Mouse (Mus musculus): ENCODE data around the gene Ptch1. TPM values are rescaled to one million over a fixed set of nuclear protein-coding genes. Genes with fewer than 3 reads are reported as not detected.

The Ptch1 gene
- polyA plus RNA-seq, 1 experiment from 2014 or later = 28.5 TPM

GRCm38 (mm10) chr13:63516535-63516934 is 56.9 kb downstream of the Ptch1 start:
- ATAC-seq (ENCODE audit: insufficient read depth, low FRiP score) = no peak
- Histone ChIP-seq H3K27ac (ENCODE audit: low read length) (peak overlapping the region; percentile 31), H3K4me1 (ENCODE audit: control insufficient read depth, insufficient read depth, low read length) (peaks cover 19% of the 10 kb centered on the region), H3K9ac (ENCODE audit: low read length) (no peak overlapping the region), H3K27me3 (ENCODE audit: control insufficient read depth, insufficient read depth, low read length) (no peaks in the 10 kb centered on the region), H3K4me3 (replicated peaks; ENCODE audit: low read length) (no peak overlapping the region), H3K36me3 (ENCODE audit: control insufficient read depth, insufficient read depth, low read length) (peaks cover 42% of the 10 kb centered on the region), H3K4me2 (ENCODE audit: low read depth, low read length) (no peak overlapping the region), H3K9me3 (replicated peaks; ENCODE audit: control insufficient read depth, low read length) (no peaks in the 10 kb centered on the region)
- 59% methylated on average over 2 of the region's 2 CpGs for WGBS

- Histone ChIP-seq H3K9ac (ENCODE audit: low read length) (peak overlapping the region; percentile 37; the same call in 1 of the 2 replicates), H3K4me2 (ENCODE audit: low read depth, low read length) (no peak overlapping the region), H3K9me3 (replicated peaks; ENCODE audit: control insufficient read depth, low read length) (no peaks in the 10 kb centered on the region), H3K27ac (ENCODE audit: low read length) (peak overlapping the region; percentile 86), H3K4me1 (ENCODE audit: control insufficient read depth, insufficient read depth, low read length) (peaks cover 19% of the 10 kb centered on the region), H3K4me3 (replicated peaks; ENCODE audit: low read length) (no peak overlapping the region), H3K36me3 (ENCODE audit: control insufficient read depth, insufficient read depth, low read length) (peaks cover 45% of the 10 kb centered on the region), H3K27me3 (ENCODE audit: control insufficient read depth, insufficient read depth, low read length) (no peaks in the 10 kb centered on the region)
- ATAC-seq (ENCODE audit: insufficient read depth, low FRiP score) = peak; percentile 79
- 49% methylated on average over 5 of the region's 5 CpGs for WGBS
Observed at GRCm38 (mm10) chr13:63515542-63515941, 57.9 kb downstream of the Ptch1 start.

- Histone ChIP-seq H3K36me3 (ENCODE audit: control insufficient read depth, insufficient read depth, low read length) (peaks cover 45% of the 10 kb centered on the region), H3K4me2 (ENCODE audit: low read depth, low read length) (no peak overlapping the region), H3K9ac (ENCODE audit: low read length) (no peak overlapping the region), H3K27me3 (ENCODE audit: control insufficient read depth, insufficient read depth, low read length) (no peaks in the 10 kb centered on the region), H3K4me3 (replicated peaks; ENCODE audit: low read length) (no peak overlapping the region), H3K9me3 (replicated peaks; ENCODE audit: control insufficient read depth, low read length) (no peaks in the 10 kb centered on the region), H3K27ac (ENCODE audit: low read length) (peak overlapping the region; percentile 86), H3K4me1 (ENCODE audit: control insufficient read depth, insufficient read depth, low read length) (peaks cover 19% of the 10 kb centered on the region)
- WGBS = 48% methylated on average over 8 of the region's 8 CpGs
- peak; percentile 57 for ATAC-seq (ENCODE audit: insufficient read depth, low FRiP score)
Observed at GRCm38 (mm10) chr13:63514931-63515360, 58.5 kb downstream of the Ptch1 start.

GRCm38 (mm10) chr13:63513374-63514098 is 59.9 kb downstream of the Ptch1 start:
- H3K27me3 ChIP-seq (ENCODE audit: control insufficient read depth, insufficient read depth, low read length) = no peaks in the 10 kb centered on the region
- 71% methylated on average over 26 of the region's 26 CpGs for WGBS
- H3K4me1 ChIP-seq (ENCODE audit: control insufficient read depth, insufficient read depth, low read length) = peaks cover 19% of the 10 kb centered on the region
- no peaks in the 10 kb centered on the region for H3K9me3 ChIP-seq (replicated peaks; ENCODE audit: control insufficient read depth, low read length)
- no peak overlapping the region for H3K4me3 ChIP-seq (replicated peaks; ENCODE audit: low read length)
- peak overlapping the region; percentile 86; the same call in 1 of the 2 replicates for H3K27ac ChIP-seq (ENCODE audit: low read length)
- no peak for ATAC-seq (ENCODE audit: insufficient read depth, low FRiP score)
- H3K9ac ChIP-seq (ENCODE audit: low read length) = no peak overlapping the region
- H3K36me3 ChIP-seq (ENCODE audit: control insufficient read depth, insufficient read depth, low read length) = peaks cover 41% of the 10 kb centered on the region
- H3K4me2 ChIP-seq (ENCODE audit: low read depth, low read length) = no peak overlapping the region

- Histone ChIP-seq H3K36me3 (ENCODE audit: control insufficient read depth, insufficient read depth, low read length) (peaks cover 44% of the 10 kb centered on the region), H3K4me3 (replicated peaks; ENCODE audit: low read length) (no peak overlapping the region), H3K9ac (ENCODE audit: low read length) (no peak overlapping the region), H3K27ac (ENCODE audit: low read length) (peak overlapping the region; percentile 47; the same call in 1 of the 2 replicates), H3K4me2 (ENCODE audit: low read depth, low read length) (no peak overlapping the region), H3K27me3 (ENCODE audit: control insufficient read depth, insufficient read depth, low read length) (no peaks in the 10 kb centered on the region), H3K4me1 (ENCODE audit: control insufficient read depth, insufficient read depth, low read length) (peaks cover 19% of the 10 kb centered on the region), H3K9me3 (replicated peaks; ENCODE audit: control insufficient read depth, low read length) (no peaks in the 10 kb centered on the region)
- 47% methylated on average over 6 of the region's 6 CpGs for WGBS
- ATAC-seq (ENCODE audit: insufficient read depth, low FRiP score) = no peak
Observed at GRCm38 (mm10) chr13:63512411-63512810, 61.0 kb downstream of the Ptch1 start.

GRCm38 (mm10) chr13:63507821-63508220 is 65.6 kb downstream of the Ptch1 start:
- H3K4me2 ChIP-seq (ENCODE audit: low read depth, low read length) = no peak overlapping the region
- no peaks in the 10 kb centered on the region for H3K27me3 ChIP-seq (ENCODE audit: control insufficient read depth, insufficient read depth, low read length)
- no peaks in the 10 kb centered on the region for H3K4me1 ChIP-seq (ENCODE audit: control insufficient read depth, insufficient read depth, low read length)
- H3K36me3 ChIP-seq (ENCODE audit: control insufficient read depth, insufficient read depth, low read length) = peaks cover 36% of the 10 kb centered on the region
- no peak for ATAC-seq (ENCODE audit: insufficient read depth, low FRiP score)
- H3K9me3 ChIP-seq (replicated peaks; ENCODE audit: control insufficient read depth, low read length) = no peaks in the 10 kb centered on the region
- H3K27ac ChIP-seq (ENCODE audit: low read length) = no peak overlapping the region
- no peak overlapping the region for H3K4me3 ChIP-seq (replicated peaks; ENCODE audit: low read length)
- 59% methylated on average over 5 of the region's 5 CpGs for WGBS
- H3K9ac ChIP-seq (ENCODE audit: low read length) = no peak overlapping the region

GRCm38 (mm10) chr13:63507001-63507556 is 66.3 kb downstream of the Ptch1 start:
- 78% methylated on average over 6 of the region's 6 CpGs for WGBS
- H3K4me1 ChIP-seq (ENCODE audit: control insufficient read depth, insufficient read depth, low read length) = no peaks in the 10 kb centered on the region

GRCm38 (mm10) chr13:63506364-63506763 is 67.0 kb downstream of the Ptch1 start:
- Histone ChIP-seq H3K27me3 (ENCODE audit: control insufficient read depth, insufficient read depth, low read length) (no peaks in the 10 kb centered on the region), H3K9ac (ENCODE audit: low read length) (no peak overlapping the region), H3K4me2 (ENCODE audit: low read depth, low read length) (no peak overlapping the region), H3K9me3 (replicated peaks; ENCODE audit: control insufficient read depth, low read length) (no peaks in the 10 kb centered on the region), H3K4me1 (ENCODE audit: control insufficient read depth, insufficient read depth, low read length) (no peaks in the 10 kb centered on the region), H3K36me3 (ENCODE audit: control insufficient read depth, insufficient read depth, low read length) (peaks cover 29% of the 10 kb centered on the region; the same call in 1 of the 2 replicates), H3K27ac (ENCODE audit: low read length) (no peak overlapping the region), H3K4me3 (replicated peaks; ENCODE audit: low read length) (no peak overlapping the region)
- 50% methylated on average over 1 of the region's 1 CpGs for WGBS
- no peak for ATAC-seq (ENCODE audit: insufficient read depth, low FRiP score)

More at GRCm38 (mm10) chr13:63507001-63507556, 66.3 kb downstream of the Ptch1 start:
- no peak overlapping the region for H3K9ac ChIP-seq (ENCODE audit: low read length)
- peaks cover 35% of the 10 kb centered on the region for H3K36me3 ChIP-seq (ENCODE audit: control insufficient read depth, insufficient read depth, low read length)
- no peak overlapping the region for H3K27ac ChIP-seq (ENCODE audit: low read length)
- no peaks in the 10 kb centered on the region for H3K9me3 ChIP-seq (replicated peaks; ENCODE audit: control insufficient read depth, low read length)
- no peak for ATAC-seq (ENCODE audit: insufficient read depth, low FRiP score)
- H3K4me2 ChIP-seq (ENCODE audit: low read depth, low read length) = no peak overlapping the region
- H3K4me3 ChIP-seq (replicated peaks; ENCODE audit: low read length) = no peak overlapping the region
- no peaks in the 10 kb centered on the region for H3K27me3 ChIP-seq (ENCODE audit: control insufficient read depth, insufficient read depth, low read length)

GRCm38 (mm10) chr13:63502391-63502790 is 71.0 kb downstream of the Ptch1 start:
- ATAC-seq (ENCODE audit: insufficient read depth, low FRiP score) = no peak
- Histone ChIP-seq H3K4me1 (ENCODE audit: control insufficient read depth, insufficient read depth, low read length) (no peaks in the 10 kb centered on the region), H3K36me3 (ENCODE audit: control insufficient read depth, insufficient read depth, low read length) (peaks cover 5% of the 10 kb centered on the region; the same call in 1 of the 2 replicates), H3K4me2 (ENCODE audit: low read depth, low read length) (no peak overlapping the region), H3K9me3 (replicated peaks; ENCODE audit: control insufficient read depth, low read length) (no peaks in the 10 kb centered on the region), H3K9ac (ENCODE audit: low read length) (no peak overlapping the region), H3K4me3 (replicated peaks; ENCODE audit: low read length) (no peak overlapping the region), H3K27me3 (ENCODE audit: control insufficient read depth, insufficient read depth, low read length) (no peaks in the 10 kb centered on the region), H3K27ac (ENCODE audit: low read length) (no peak overlapping the region)
- 92% methylated on average over 2 of the region's 2 CpGs for WGBS
